Mouse (Mus musculus): ENCODE results near the gene Myct1.

The Myct1 gene

DNA sequence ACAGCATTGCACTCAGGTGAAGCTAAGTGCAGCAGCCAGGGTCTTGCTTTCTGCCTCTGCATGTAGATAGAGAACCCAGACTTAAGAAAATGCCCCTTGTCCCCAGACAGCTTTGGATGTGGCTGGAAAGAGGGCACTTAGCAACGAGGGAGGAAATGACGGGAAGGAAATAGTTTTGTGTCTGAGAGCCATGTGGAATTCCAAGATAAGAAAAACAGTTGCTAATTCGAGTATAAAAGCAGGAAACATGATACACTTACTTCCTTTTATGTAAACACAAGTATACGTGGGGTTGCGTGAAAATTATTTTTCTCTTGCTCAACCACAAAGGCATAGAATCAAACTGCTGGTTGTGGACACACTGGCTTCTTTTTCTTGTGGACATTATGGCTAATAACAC is at the start of gene Myct1:
TSS of gene Myct1 (plus strand) at position 312 of the 400 bp plus-strand sequence.
- no peak for DNase-seq (ENCODE audit: low spot score in 2 of 2)

DNA sequence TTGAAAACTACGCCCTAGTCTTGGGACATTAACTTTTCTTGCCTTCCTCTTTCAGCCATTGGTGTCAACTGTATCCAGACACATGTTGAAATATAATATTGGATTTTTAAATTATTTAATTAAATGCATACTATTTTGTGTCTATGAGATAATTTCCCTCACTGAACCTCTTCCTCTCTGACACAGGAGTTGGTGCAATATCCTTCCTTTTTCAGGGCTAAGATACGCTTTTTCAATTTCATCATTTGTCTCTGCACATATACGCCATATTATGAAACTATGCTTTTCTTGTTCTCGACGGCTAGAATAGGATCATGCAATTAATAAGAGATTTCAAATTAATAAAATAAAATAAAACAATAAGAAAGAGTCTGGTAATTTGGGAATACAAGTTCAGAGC is 47.1 kb upstream of the Myct1 start:
- no peak for DNase-seq (ENCODE audit: low spot score in 2 of 2)

DNA sequence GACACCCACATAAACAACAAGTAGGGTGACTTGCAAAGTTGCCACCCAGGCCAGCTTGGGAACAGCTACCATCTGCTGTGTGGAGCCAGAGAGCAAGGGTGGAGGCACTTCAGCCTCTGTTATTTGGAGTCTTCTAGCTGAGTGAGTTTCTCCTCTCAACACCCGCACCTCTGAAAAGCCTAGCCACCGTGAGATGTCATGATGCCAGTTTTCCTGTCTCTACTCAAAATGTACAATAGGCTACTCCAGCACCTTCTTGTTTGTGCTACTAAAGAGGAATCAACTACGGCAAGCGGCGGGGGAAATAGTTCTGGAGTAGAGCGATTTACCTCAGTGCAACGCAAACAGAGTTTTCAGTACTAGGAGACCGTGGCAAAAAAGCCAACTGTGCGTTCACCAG is 45.8 kb upstream of the Myct1 start:
- DNase-seq (ENCODE audit: low spot score in 2 of 2), result no peak

DNA sequence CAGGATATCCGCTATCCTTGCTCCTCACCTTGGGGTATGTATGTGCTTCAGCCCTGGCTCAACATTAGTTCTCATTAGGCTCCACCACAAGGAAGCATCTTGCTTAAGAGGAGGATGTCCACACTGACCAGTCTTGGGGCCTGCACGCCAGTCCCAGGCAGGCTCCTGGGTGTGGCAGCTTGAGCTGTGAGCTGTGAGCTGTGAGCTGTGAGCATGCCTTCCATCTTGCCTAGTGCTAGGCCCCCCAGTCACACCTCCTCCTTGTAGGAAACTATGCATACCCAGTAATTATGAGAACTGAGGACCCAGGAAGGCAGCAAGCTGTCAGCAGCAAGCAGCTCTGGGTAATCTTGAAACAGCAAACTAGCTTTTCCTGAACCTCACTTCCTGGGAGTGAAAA is 44.9 kb upstream of the Myct1 start:
- no peak for DNase-seq (ENCODE audit: low spot score in 2 of 2)

DNA sequence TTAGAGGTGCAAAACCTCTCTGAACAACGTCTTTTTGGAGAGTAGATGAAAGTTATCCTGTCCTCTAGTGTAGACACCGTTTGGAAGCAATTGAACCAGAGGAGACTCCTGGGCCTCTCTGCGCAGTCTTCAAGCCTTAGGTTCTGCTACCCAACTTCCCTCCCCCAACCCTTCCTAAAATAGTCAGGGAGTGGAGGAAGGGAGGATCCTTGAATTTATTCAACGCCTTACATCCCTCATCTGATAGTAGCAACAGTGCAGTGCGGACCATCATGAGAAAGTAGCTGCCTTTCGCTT is 43.8 kb upstream of the Myct1 start:
- DNase-seq (ENCODE audit: low spot score in 2 of 2), result no peak

DNA sequence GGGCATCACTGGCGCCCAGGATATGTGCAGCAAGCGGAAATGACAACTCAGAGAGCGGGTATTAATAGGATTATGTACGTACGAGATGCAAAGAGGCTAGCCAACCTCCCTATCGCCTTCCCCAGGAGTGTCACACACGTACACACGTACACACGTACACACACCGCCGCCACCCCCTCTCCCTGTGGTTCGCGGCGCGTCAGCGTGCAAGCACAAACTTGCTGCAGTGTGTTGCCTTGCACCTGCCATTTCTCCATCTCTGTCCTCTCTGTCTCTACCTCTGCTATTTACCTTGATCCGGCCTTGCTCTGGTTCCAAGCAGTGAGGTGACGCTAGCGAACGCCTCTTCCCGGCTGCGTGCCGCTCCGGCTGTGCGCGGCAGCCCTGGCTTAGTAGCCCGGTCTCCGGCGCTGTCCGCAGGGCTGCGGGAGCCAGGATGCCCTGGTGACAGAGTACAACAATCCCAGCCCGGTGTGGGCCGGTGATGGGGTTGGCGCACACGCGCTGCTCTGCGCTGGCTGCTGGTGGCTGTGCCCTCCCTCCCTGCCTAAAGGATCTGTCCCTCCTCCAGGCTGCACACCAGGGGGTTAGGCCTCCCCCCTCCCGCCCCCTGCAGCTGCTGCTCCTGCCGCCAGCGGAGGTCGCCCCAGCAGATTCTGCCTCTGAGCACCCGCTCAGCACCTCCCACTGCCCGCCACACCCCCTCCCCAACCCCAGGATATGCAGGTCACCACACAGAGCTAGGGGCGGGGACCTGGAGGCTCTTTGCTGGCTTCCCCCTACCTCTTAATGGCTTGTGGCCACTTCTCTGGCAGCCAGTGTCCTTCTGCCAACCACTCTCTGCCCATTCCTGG is 43.2 kb upstream of the Myct1 start:
- DNase-seq (ENCODE audit: low spot score in 2 of 2), result peak in 1 of 2 experiments; percentile 28

DNA sequence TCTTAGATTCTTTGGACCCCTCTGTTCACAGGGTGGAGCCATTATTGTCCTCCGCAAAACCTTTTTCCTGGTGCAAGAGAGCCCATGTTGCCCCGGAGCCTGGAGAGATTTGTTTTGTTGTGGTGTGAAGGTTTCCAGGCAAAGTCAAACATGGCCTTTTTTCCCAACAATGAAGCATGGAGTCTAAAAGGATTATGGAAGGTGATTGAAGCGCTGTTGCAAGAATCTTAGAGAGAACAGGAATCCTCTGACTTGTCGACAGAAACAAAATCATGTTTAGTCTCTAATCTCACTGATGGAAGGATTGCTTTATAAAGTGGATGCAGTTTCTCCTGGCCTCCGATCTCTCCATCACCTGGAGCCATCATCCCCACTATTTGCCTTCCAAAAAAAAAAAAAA is 42.2 kb upstream of the Myct1 start, which contains the start of gene Syne1:
TSS of gene Syne1 (minus strand) at position 101 of the 400 bp plus-strand sequence.
- DNase-seq (ENCODE audit: low spot score in 2 of 2), result no peak

DNA sequence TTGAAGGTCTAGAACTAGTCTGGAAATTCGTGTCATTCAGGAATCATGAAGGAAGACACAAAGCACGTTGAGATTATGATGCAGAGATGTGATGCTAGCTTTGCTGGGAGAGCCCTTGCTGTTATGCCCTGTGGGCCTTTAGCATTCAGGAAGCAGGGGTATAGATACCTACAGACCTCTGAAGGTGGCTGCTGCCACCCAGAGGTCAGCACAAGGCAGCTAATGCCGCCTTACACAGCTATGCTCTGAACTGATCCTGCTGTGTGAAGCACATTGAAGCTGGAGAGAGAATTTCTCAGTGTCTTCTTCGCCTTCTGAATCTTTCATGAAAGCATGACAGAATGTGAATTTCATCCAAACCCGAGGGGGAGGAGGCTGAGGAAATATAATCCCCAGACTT is 38.6 kb upstream of the Myct1 start:
- DNase-seq (ENCODE audit: low spot score in 2 of 2), result peak in 1 of 2 experiments; percentile 12

DNA sequence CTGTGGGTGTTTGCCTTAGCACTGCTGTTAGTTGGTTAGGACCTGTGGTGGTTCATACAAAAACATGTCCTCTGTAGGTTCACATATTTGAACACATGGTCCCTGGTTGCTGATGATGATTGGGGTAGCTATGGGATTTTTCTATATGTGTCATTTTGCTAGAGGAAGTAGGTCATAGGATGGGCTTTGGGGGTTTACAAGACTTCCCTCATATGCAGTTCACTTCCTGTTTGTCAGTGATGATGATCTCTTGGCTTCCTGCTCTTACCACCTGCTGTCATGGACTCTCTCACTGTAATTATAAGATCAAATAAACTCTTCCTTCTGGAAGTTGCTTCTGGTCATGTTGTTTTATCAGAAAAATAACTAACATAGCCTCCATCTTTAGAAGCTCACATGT is 34.8 kb upstream of the Myct1 start:
- no peak for DNase-seq (ENCODE audit: low spot score in 2 of 2)

DNA sequence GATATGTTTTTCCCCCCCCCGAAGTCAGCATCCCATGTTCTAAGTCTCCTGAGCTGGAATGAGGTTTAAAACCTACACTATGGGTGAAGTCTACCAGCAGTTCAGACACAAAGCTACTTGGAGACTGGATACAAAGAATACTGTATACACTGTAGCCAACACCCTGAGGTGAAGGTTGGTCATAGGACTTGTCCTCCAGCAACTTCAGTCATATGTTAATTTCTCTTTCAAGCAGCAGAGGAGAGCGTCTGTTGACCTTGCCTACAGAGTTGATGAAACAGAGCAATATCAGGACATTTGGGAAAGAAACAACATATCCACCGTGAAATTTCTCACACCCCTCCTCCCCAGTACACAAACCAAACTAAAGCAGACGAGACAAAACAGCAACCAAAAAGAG is 33.0 kb upstream of the Myct1 start:
- no peak for DNase-seq (ENCODE audit: low spot score in 2 of 2)

DNA sequence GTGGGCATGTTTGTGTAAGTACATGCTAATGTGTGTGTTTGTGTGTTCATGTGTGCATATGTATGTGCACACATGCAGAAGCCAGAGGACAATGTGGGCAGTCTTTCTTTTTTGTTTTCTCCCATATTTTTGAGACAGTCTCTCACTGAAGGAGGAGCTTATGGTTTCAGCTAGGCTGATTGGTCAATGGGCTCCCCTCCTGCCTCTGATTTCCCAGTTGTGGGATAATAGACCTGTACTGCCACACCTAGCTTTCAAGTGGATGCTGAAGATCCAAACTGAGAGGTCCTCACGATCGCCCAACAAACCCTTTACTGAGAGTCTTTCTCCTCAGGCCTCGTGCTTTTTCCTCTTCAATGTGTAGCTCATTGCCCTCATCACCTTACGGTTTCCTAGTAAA is 31.9 kb upstream of the Myct1 start:
- no peak for DNase-seq (ENCODE audit: low spot score in 2 of 2)

DNA sequence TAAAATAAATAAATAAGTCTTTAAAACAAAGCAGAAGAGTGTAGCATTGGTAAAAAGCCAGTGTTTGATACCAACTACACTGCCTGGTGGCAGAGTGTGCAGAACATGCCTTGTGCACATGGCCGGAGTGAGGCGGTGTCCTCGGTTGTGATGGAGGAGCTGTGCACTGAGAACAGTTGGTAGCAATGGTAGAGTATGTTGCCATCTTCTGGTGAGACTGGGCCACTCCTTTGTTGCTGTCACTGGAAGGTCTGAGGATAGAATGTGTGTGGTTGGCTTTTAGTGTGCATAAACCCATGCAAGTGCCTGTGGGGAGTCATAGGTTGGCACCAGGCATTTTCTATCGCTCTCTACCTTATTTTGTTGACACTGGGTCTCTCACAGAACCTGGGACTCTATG is 24.6 kb upstream of the Myct1 start:
- DNase-seq (ENCODE audit: low spot score in 2 of 2), result no peak

DNA sequence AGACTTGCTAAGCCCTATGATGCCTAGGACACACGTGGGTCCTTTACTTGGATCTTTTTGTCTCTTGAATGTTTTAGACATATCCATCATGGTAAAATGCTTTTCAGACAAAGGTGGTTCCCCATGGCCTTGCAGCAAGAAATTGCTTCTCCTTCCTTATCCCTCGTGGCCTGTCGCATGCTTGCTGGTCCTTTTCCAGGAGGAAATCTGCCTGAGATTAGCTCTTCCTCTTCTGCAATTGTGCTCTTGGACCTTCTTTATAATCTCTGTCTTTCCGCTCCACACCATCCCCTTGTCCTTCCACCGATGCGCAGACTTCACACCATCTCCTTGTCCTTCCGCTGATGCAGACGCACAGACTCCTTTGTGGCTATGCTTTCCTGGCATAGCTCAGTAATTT is 23.5 kb upstream of the Myct1 start:
- no peak for DNase-seq (ENCODE audit: low spot score in 2 of 2)

DNA sequence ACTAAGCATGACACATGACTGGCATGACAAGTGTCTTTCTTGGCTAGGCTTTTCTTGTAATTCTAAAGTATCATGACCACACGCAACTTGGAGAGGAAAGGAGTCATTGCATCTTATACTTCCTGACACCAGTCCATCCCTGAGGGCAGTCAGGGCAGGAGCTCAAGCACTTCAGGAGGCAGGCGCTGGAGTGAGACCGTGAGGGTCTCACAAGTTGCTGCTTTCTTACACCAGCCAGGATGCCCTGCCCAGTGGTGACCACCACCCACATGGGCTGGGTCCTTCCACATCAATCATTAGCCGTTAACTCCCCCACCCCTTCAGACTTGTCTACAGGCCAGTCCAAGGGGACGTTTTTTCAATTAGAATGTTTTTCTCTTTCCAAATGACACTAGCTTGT is 22.2 kb upstream of the Myct1 start:
- no peak for DNase-seq (ENCODE audit: low spot score in 2 of 2)

DNA sequence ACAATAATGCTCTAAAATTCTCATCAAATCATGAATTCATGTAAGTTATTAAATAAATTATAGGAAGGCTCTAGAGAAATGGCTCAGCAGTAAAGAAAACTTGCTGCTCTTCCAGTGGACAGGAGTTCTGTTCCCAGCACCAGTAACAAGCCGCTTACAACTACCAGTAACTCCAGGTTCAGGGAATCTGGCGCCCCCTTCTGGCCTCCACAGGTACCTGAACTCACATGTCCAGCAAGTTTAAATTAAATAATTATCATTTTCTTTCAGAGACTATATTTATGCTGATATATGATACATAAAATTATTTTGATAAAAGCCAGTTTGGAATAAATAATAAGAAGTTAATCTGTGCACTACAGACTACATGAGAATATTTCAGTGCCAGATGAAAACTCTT is 20.2 kb upstream of the Myct1 start:
- DNase-seq (ENCODE audit: low spot score in 2 of 2), result no peak

DNA sequence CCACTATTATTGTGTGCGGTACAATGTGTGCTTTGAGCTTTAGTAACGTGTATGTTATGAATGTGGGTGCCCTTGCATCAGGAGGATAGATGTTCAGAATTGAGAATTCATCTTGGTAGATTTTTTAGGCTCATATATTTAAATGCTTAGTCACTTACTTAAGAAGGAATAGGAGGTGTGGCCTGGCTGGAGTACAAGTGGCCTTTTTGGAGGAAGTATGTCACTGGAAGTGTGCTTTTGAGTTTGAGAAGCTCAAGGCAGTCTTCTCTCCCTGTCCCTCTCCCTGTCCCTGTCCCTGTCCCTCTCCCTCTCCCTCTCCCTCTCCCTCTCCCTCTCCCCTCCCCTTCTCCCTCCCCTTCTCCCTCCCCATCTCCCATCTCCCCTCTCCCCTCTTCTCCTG is 2.5 kb upstream of the Myct1 start:
- no peak for DNase-seq (ENCODE audit: low spot score in 2 of 2)

DNA sequence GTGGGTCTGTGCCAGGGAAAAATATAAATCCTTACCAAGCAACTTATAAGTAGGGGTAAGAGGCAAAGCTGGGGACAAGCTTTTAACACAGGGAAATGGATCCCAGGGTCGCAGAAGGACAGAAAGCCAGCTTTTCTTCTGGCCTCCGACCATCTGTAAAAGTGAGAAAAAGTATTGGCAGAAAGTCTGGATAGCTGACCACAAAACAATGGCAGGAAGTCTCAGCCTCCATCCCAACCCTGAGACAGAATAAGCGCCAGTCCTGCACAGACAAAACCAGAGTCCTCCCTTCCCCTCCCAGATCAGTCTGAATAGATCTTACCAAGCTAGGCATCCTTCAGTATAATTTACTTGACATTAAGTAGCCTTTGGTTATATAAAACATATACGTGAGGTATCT is 1.6 kb upstream of the Myct1 start:
- no peak for DNase-seq (ENCODE audit: low spot score in 2 of 2)

DNA sequence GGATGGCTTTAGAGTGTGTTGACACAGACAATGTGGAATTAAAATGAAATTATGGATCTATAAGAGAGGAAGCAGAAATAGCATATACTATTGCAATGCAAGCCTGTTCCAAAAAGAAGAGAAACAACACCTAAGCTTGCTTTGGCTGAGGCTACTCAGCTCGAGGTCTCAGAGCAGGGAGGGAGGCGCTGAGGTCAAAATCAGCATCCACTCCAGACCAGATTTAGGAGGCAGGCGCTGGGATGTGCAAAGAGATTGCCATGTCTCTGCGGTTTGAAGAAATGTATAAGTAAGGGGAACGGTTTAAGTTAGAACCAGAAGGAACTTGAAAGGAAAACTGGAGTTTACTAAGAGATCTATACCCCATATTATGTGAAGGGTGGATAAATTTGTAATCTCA is 882 bp downstream of the Myct1 start:
- no peak for DNase-seq (ENCODE audit: low spot score in 2 of 2)

DNA sequence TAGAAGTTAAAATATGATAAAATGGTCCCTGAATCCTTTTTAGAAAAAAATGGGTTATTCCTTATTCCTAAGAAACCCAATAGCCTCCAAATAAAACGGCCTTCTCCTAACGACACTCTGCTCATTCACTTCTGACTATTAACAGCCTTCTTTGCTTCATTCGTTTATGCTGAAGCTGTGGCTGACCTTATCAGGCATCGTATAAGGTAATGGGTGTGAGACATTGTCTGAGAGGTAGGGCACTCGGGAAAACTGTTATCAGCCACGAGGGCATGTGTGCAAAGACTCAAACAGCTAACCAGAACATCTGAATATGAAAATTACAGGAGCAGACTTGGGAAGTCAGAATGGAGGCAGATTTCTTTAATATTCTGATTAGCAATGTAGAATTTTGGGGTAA is 3.0 kb downstream of the Myct1 start:
- no peak for DNase-seq (ENCODE audit: low spot score in 2 of 2)

DNA sequence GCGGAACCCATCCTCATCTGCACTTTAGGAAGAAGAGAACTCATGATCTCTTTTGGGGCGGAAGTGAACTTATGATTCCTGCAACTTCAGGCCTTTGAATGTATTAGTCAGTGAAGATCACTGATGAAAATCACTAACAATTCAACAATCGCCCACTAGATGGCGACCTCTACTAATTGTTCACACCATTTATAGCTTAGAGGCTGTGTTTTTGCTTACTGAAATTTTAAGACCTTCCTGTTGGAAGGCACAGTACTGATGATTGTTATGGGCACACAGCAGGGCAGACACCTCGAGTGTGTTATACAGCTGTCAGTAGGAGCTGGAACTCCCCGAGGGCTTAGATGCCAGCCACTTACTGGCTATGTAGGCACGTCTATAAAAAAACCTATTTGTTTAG is 6.5 kb downstream of the Myct1 start:
- DNase-seq (ENCODE audit: low spot score in 2 of 2), result peak; percentile 19 to 28

DNA sequence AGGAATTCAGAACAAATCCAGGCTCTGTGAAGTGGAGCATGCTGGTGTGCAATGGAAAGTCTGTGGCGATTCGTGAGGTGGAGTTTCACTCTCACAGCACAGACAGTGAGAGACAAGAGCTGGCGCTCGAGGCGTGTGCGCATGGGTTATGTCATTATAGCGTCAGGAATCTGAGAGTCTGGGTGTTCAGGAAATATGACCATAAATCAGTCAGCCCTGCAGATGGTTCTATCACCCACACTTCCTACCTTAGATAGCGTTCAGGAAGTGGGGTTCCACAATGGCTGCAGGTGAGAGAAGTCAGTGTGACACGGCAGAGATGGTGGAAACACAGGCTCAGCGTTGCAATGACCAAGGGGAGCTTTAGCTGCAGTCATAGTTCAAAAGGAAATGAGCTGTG is 9.9 kb downstream of the Myct1 start:
- DNase-seq (ENCODE audit: low spot score in 2 of 2), result no peak

DNA sequence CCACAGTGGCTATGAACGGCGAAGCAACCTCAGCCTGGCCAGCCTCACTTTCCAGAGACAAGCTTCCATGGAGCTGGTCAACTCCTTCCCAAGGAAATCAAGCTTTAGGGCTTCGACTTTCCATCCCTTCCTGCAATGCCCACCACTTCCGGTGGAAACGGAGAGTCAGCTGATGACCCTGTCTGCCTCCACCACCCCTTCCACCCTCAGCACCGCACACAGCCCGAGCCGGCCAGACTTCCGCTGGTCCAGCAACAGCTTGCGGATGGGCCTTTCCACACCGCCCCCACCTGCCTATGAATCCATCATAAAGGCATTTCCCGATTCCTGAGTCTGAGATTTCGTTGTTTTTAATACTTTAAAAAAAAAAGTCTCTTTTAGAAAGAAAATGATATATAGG is 10.8 kb downstream of the Myct1 start:
- no peak for DNase-seq (ENCODE audit: low spot score in 2 of 2)

DNA sequence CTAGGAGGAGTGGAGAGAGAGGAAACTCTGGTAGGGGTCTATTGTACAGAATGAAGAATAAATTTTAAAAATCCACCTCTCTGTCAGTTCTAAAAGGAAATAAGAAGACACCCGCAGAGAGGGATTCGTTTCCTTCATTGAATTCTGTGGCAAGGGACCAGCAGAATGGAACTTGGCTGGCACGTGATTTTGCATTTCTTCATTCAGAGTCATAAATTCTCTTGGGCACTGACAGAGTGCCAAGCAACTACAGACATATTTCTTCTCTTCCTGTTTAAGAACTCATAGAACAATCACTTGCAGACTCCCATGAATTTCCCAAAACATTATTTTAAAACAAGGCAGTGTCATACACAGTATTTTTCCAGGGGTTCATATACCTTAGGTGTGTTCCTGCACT is 15.3 kb downstream of the Myct1 start:
- no peak for DNase-seq (ENCODE audit: low spot score in 2 of 2)

Measured in urinary bladder, postnatal 36 days (tissue).